Mouse (Mus musculus): ENCODE measurements around the gene Rce1.

GRCm38 (mm10) chr19:4610109-4610508 lies 15.3 kb downstream of the Rce1 start:
- TF ChIP-seq CTCF (IDR thresholded peaks at IDR 0.05; ENCODE audit: insufficient read depth, low read depth, low read length) (no peak), POLR2A (IDR thresholded peaks at IDR 0.05; ENCODE audit: insufficient read depth, low read depth, low read length) (no peak)
